Mouse (Mus musculus): ENCODE measurements around the gene Acvr1b. TPM values are rescaled to one million over a fixed set of nuclear protein-coding genes. Genes with fewer than 3 reads are reported as not detected.

The Acvr1b gene
- polyA plus RNA-seq, 1 experiment from 2014 or later = 4.2 TPM

DNA sequence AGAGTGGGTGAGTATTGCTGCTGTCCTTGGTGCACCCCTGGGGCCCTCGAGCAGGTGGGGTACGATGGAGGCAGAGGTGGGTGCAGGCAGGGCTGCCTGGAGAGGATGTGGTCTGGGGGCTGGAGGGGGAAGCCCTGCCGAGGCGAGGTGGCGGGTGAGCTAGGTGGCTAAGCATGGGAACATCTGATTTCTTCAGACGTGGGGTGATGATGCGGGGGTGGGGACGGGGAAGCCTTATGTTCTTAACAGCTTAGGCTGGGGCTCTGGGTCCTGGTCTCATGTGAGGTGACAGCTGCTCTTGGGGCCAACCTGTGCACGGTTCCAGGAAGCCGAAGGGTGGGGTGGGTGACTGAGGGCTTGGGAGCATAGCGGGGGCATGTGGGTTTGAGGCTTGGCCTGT lies 84.6 kb downstream of the Acvr1b start:
- H3K4me2 ChIP-seq = no peak overlapping the region
- DNase-seq (ENCODE audit: low spot score) (no peak), ATAC-seq (replicated peaks; ENCODE audit: low FRiP score) (no peak)
- no peak overlapping the region for H3K9ac ChIP-seq (ENCODE audit: low read depth, low read length)
- H3K4me3 ChIP-seq (ENCODE audit: low read depth, low read length) = no peak overlapping the region
- H3K27ac ChIP-seq (ENCODE audit: low read depth, low read length) = no peak overlapping the region
- H3K27me3 ChIP-seq (replicated peaks; ENCODE audit: control insufficient read depth, insufficient read depth, low read length) = peaks cover 11% of the 10 kb centered on the region
- H3K9me3 ChIP-seq (ENCODE audit: control insufficient read depth, low read length) = no peaks in the 10 kb centered on the region
- whole genome bisulfite sequencing = 74% methylated on average over 11 of the region's 11 CpGs
- H3K4me1 ChIP-seq (replicated peaks; ENCODE audit: control insufficient read depth, insufficient read depth, low read length) = peaks cover 31% of the 10 kb centered on the region
- no peaks in the 10 kb centered on the region for H3K36me3 ChIP-seq (ENCODE audit: control insufficient read depth, insufficient read depth, low read length)

DNA sequence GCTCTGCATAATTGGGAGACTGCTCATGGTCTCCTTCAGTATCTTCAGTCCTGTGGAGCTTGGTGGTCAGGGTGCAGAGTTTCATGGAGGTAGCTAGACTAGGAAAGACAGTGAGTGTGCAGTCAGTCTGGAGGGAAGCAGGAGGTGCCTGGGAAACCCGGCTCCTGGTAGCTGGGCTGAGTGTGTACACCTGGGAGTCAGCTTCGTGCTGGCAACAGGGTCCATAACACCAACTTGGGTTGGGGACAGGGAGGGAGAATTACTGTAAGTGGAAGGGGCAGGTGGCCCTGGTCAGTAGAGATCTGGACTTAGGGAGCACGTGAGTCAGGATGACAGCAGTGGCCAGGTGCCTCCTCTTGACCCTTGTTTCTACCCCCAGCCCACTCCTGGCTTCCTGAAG lies 86.1 kb downstream of the Acvr1b start:
- Histone ChIP-seq H3K36me3 (ENCODE audit: control insufficient read depth, insufficient read depth, low read length) (no peaks in the 10 kb centered on the region), H3K27me3 (replicated peaks; ENCODE audit: control insufficient read depth, insufficient read depth, low read length) (peaks cover 9% of the 10 kb centered on the region), H3K9ac (ENCODE audit: low read depth, low read length) (no peak overlapping the region), H3K4me1 (replicated peaks; ENCODE audit: control insufficient read depth, insufficient read depth, low read length) (peaks cover 26% of the 10 kb centered on the region), H3K4me3 (ENCODE audit: low read depth, low read length) (no peak overlapping the region), H3K4me2 (no peak overlapping the region), H3K9me3 (ENCODE audit: control insufficient read depth, low read length) (no peaks in the 10 kb centered on the region), H3K27ac (ENCODE audit: low read depth, low read length) (no peak overlapping the region)
- DNase-seq (ENCODE audit: low spot score) (no peak), ATAC-seq (replicated peaks; ENCODE audit: low FRiP score) (no peak)
- 82% methylated on average over 3 of the region's 3 CpGs for WGBS

DNA sequence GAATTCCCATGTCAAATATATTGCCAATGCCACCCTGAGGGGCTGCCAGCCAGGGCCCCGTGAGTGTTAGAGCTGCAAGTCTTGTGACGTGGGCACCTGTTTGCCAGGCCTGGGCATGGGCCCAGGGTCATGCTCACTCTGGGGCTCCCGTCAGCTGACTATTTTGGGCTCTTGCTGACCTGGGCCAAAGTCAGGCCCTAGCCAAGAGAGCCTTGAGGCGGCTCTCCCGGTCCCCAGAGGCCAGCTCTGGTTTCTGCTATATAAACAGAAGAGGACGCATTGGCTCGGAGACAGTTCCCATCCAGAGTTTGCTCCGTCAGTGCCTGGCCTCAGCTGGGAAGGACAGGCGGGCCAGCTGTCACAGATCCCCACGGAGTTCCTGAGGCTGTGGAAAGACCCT lies 86.5 kb downstream of the Acvr1b start:
- Histone ChIP-seq H3K4me2 (no peak overlapping the region), H3K4me3 (ENCODE audit: low read depth, low read length) (no peak overlapping the region), H3K27me3 (replicated peaks; ENCODE audit: control insufficient read depth, insufficient read depth, low read length) (peaks cover 8% of the 10 kb centered on the region), H3K4me1 (replicated peaks; ENCODE audit: control insufficient read depth, insufficient read depth, low read length) (peaks cover 26% of the 10 kb centered on the region), H3K27ac (ENCODE audit: low read depth, low read length) (no peak overlapping the region), H3K9ac (ENCODE audit: low read depth, low read length) (no peak overlapping the region), H3K9me3 (ENCODE audit: control insufficient read depth, low read length) (no peaks in the 10 kb centered on the region), H3K36me3 (ENCODE audit: control insufficient read depth, insufficient read depth, low read length) (no peaks in the 10 kb centered on the region)
- DNase-seq (ENCODE audit: low spot score) (no peak), ATAC-seq (replicated peaks; ENCODE audit: low FRiP score) (no peak)
- 66% methylated on average over 10 of the region's 10 CpGs for WGBS

DNA sequence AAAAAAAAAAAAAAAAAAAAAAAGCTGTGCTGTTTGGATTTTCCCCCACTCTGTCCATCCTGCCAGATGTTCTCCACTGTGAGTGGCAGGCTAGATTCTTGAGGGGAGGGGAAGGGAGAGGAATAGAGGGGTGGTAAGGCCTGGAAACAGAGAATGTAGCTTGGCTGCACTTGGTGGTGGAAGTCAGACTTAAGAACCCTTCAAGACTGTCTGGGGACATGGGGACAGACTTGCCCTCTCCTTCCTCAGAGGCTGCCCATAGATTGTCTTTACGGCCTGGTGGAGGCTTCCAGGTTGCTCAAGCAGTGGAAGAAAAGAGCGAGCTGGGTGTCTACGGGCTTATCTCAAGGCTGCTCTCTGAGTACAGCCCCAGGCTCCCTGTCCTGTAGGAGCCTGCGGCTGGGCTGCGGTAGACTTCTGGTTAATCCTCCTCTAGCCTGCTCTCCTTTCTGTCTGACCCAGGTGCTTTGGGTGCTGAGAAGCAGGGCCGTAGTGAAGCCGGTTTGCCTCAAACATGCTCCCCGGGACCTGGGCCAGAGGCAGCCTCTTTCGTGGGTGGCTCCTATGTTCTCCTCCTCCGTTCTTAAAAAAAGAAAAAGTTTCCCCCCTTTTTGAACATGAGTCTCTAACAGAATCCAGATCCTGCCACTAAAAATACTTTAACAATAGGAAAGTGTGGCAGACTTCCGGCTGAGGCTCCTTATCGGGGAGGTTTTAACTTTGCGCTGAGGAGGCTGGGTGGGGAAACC lies 87.2 kb downstream of the Acvr1b start:
- ATAC-seq (replicated peaks; ENCODE audit: low FRiP score) (0 out of 2 replicates have a peak, but pooled peaks have one; percentile 46), DNase-seq (ENCODE audit: low spot score) (no peak)
- no peaks in the 10 kb centered on the region for H3K9me3 ChIP-seq (ENCODE audit: control insufficient read depth, low read length)
- H3K27ac ChIP-seq (ENCODE audit: low read depth, low read length) = peak overlapping the region; percentile 77
- H3K4me1 ChIP-seq (replicated peaks; ENCODE audit: control insufficient read depth, insufficient read depth, low read length) = peaks cover 28% of the 10 kb centered on the region
- H3K9ac ChIP-seq (ENCODE audit: low read depth, low read length) = peak overlapping the region; percentile 41; the same call in 1 of the 2 replicates
- H3K4me3 ChIP-seq (ENCODE audit: low read depth, low read length) = no peak overlapping the region
- H3K36me3 ChIP-seq (ENCODE audit: control insufficient read depth, insufficient read depth, low read length) = no peaks in the 10 kb centered on the region
- WGBS = 31% methylated on average over 13 of the region's 13 CpGs
- H3K4me2 ChIP-seq = peak overlapping the region; percentile 48
- H3K27me3 ChIP-seq (replicated peaks; ENCODE audit: control insufficient read depth, insufficient read depth, low read length) = peaks cover 14% of the 10 kb centered on the region

DNA sequence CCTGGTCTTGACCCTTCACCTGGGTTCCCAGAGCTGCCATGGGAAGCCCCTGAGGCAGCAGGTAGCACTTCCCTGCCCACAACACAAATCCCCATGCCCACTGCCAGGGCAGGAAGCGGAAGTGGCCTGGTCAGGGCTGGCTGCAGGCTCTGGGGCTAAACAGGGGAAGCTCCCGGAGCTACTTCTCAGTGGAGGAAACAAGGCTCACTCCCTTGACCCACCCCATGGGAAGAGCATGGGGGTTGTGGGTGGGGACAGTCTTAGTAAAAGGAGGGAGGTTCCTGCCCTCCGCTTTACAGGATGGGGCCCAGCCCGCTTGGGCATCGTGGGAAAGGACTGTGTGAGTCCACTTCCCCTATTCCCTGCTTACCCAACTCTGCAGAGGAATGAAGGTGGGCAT lies 88.6 kb downstream of the Acvr1b start:
- Histone ChIP-seq H3K4me2 (no peak overlapping the region), H3K4me3 (ENCODE audit: low read depth, low read length) (no peak overlapping the region), H3K9me3 (ENCODE audit: control insufficient read depth, low read length) (no peaks in the 10 kb centered on the region), H3K36me3 (ENCODE audit: control insufficient read depth, insufficient read depth, low read length) (no peaks in the 10 kb centered on the region), H3K9ac (ENCODE audit: low read depth, low read length) (no peak overlapping the region), H3K4me1 (replicated peaks; ENCODE audit: control insufficient read depth, insufficient read depth, low read length) (peaks cover 38% of the 10 kb centered on the region), H3K27ac (ENCODE audit: low read depth, low read length) (no peak overlapping the region; the same call in 1 of the 2 replicates), H3K27me3 (replicated peaks; ENCODE audit: control insufficient read depth, insufficient read depth, low read length) (peaks cover 29% of the 10 kb centered on the region)
- DNase-seq (ENCODE audit: low spot score) (no peak), ATAC-seq (replicated peaks; ENCODE audit: low FRiP score) (no peak)
- WGBS = 33% methylated on average over 5 of the region's 5 CpGs

Small RNA genes within 50 kb of the gene (microRNA-seq; reads per million reads assigned to microRNA genes)
- gene Mir6962 (ENCODE audit: borderline number of aligned reads) = 2.5 reads per million

Other genes starting within 250 kb of the Acvr1b start
- not detected in 2 replicates for gene Gm47841, start 126.7 kb upstream of the Acvr1b start, polyA plus RNA-seq (2014; fragmentation: Nextera tagmentation; extraction: Ambion mirVana)
- 0.27 and 0.40 TPM in 2 replicates for gene Fignl2, start 95.5 kb upstream of the Acvr1b start, polyA plus RNA-seq (2014; fragmentation: Nextera tagmentation; extraction: Ambion mirVana)
- gene Ankrd33, start 58.3 kb upstream of the Acvr1b start, polyA plus RNA-seq (2014; fragmentation: Nextera tagmentation; extraction: Ambion mirVana) = not detected in 2 replicates
- 2.5 TPM in 2 replicates for gene Acvrl1, start 45.5 kb upstream of the Acvr1b start, polyA plus RNA-seq (2014; fragmentation: Nextera tagmentation; extraction: Ambion mirVana)
- gene Grasp, start 50.1 kb downstream of the Acvr1b start, polyA plus RNA-seq (2014; fragmentation: Nextera tagmentation; extraction: Ambion mirVana) = 1.5 and 1.7 TPM in 2 replicates
- 1.8 and 2.4 TPM in 2 replicates for gene Nr4a1, start 80.2 kb downstream of the Acvr1b start, polyA plus RNA-seq (2014; fragmentation: Nextera tagmentation; extraction: Ambion mirVana)
- 52.6 and 54.9 TPM in 2 replicates for gene Atg101, start 110.2 kb downstream of the Acvr1b start, polyA plus RNA-seq (2014; fragmentation: Nextera tagmentation; extraction: Ambion mirVana)
- gene 6030408B16Rik, start 119.1 kb downstream of the Acvr1b start, polyA plus RNA-seq (2014; fragmentation: Nextera tagmentation; extraction: Ambion mirVana) = 0.58 and 0.94 TPM in 2 replicates
- 0.23 TPM in 1 of 2 replicates, not detected in the other for gene Krt80, start 196.1 kb downstream of the Acvr1b start, polyA plus RNA-seq (2014; fragmentation: Nextera tagmentation; extraction: Ambion mirVana)
- gene Krt7, start 237.0 kb downstream of the Acvr1b start, polyA plus RNA-seq (2014; fragmentation: Nextera tagmentation; extraction: Ambion mirVana) = 13.3 and 13.9 TPM in 2 replicates

All from liver, embryonic 11.5 days (tissue).